Mouse (Mus musculus): ENCODE results near the gene Ephb2.

Ephb2 gene

DNA sequence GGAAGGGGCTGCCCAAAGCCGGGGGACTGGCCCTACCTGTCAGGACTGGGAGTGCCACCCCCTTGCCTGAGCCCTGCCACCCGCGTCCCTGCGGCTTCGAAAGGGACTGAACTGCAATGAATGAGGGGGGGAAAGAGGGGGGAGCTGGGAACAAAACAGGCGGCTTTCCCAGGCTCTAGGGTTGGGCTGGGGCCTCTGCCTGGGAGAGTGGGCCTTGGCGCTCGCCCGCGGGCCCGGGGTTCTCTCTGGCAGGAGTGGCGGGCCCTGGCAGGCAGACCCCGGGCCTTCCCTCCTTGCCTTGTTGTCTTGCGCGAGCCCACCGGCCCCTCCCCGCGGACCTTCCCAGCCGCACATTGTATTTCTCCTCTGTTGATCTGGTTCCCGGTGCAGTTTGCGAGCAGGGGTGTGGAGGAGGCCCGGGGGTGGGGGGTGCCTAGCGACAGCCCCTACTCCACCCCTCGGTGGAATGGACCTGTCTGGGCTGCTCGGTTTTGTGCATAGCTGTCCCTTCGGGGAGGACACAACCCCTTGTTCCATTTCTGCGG is 671 bp upstream of the Ephb2 start:
- in situ Hi-C loops (cut with MboI, MseI): no loop called here

DNA sequence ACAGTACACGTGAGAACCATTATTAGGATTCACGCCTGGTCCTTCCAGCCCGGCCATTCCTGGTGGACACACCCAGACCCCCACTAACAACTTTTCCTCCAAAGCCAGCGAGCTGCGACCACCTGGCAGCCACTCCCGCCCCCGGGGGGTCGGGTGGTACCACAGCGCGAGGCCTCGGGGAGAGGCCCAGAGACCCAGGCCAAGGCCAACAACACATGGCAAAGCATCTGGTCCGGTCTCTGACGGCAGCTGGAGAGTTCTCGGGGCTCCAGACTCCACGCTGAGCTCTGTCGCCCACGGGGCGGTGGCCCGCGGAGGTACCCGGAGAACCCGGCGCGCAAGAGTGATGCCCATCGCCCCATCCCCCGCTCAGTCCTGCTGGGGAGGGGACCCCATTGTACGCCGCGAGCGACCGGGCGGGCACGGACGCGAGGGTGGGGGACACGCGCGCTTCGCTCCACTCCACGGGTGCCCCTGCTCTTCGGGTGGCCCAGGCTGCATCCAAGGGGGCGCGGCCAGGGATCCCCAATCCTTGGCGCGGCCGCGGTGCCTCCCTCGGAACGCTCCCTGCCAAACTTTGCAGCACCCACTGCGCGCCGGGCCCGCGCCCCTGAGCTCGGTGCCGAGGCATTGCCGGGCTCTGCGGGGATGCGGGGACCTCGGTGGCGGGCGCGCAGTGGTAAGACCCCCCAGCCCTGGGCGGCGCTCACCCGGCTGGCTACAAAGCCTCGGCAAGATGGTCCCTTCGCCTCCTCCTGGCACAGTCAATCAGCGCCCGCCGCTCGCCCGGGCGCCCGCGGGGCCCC is 770 bp downstream of the Ephb2 start:
- in situ Hi-C loops (cut with MboI, MseI): no loop called here

DNA sequence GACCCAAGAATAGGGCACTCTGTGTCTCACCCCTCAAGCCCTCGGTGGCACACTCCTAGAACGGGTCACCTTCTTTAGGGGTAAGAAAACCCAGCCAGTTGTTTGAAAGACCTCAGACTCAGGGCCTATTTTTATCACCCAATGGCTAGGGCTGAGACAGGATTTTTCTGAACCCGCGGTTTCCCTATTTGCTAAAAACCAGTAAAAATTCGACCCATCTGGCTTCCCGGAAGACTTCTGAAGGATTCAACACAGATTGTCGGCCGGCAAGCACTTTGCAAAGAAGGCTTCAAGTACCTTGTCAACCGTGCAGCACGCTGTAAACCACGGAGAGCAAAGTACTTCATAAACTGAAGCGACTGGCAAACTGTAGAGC is 1.4 kb downstream of the Ephb2 start:
- in situ Hi-C loops (cut with MboI, MseI): no loop called here

DNA sequence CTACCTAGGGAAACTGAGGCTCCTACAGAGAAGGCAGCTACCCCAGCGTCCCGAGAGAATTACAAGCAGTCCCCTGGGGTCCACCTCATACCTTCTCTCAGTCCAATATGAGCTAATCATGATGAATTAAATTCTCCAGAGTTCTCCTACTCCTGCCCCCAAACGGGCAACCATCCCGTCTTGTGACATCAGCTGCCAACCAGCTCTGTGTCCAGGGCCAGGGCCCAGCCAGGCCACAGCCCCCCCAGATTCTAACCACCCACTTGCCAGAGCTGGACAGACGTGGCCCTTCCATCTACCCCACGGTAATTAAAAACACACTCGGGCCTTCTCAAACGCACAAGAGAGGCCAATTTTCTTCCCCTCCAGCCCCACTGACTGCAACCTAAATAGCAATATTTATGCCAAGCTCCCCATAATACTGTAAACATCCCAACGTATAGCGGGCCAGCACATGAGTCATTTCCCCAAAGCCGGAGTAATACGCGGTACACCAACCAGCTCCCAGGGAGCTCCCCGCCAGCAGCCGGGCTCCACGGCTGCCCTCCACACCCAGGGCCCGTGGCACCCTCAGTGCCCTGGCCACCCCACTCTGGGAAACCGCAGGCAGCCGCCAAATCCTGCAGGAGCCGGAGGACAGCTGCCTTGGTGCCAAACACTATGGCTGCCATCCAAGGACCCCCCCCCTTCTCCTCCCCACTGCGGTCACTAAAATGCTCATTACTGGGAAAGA is 2.0 kb downstream of the Ephb2 start:
- in situ Hi-C loops (cut with MboI, MseI): no loop called here

DNA sequence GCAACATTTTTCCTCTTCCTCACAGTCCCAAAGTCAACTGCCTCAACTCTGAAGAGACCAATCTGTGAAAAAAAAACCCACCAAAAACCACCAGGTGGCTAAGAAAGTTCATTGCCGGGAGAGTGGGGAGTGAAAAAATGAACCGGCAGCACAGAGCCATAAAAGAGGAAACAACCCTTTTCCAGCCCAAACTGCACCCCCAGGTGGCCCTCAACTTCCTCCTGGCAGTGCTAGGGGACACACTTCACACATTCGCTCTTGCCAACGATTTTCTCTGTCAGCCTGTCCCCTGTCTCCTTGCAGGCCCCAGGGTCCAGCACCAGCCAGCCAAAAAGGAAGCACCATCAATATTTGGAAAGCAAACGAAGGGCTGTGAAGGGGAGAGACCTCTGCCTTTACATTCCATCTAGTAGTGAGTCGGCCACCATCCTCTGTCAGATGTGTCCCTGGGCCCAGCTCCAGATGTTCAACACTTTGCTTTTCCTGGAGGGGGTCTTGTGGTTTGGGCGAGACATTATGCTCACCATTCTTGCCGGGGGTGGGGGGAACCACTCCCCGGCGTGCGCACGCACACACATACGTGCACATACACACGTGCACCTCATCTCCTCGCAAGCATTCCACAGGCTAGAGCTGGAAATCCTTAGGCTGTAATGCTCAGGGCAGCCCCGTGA is 3.1 kb downstream of the Ephb2 start:
- in situ Hi-C loops (cut with MboI, MseI): no loop called here

DNA sequence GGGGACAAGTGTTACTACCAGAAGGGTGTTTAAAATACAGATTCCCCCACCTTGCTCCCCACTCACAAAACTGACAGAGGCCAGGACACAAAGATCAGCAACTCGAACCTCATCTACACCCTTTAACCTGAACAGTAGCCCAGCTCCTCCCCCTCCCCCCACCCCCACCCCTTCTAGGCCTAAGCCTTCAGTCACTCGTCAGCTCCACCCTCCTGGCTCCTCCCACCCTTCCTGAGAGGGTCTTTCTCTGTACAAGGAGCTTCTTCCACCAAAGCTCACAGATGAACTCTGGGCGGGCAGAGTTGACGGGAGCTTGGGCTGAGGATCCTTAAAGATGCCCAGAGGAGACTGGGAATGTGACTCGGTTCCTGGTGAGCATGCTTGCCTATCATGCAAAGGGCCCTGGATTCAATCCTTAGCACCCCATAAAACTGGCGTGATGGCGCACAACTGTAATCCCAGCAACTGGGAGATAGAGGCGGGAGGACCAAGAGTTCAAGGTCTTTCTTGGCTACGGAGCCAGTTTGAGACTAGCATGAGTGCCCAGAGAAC is 5.4 kb downstream of the Ephb2 start:
- in situ Hi-C loops (cut with MboI, MseI): no loop called here

DNA sequence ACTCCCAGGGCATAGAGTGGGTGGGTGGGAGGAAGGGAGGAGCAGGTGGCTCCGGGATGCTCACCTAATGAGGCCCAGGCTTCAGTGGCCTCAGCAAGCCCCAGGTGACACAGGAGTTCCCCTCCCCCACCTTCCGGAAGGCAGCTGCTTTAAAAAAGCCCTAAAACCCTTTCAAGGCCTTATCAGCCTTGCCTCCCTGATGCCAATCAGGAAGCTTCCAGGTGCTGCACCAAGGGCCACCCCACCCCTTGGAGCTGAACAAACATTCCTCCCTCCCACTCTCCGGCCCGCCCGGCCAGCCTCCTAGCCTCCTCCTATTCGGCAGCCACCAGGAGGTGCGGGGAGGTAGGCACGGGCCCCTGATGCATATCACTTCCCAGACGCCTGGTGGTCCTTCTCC is 6.0 kb downstream of the Ephb2 start:
- in situ Hi-C loops (cut with MboI, MseI): no loop called here

DNA sequence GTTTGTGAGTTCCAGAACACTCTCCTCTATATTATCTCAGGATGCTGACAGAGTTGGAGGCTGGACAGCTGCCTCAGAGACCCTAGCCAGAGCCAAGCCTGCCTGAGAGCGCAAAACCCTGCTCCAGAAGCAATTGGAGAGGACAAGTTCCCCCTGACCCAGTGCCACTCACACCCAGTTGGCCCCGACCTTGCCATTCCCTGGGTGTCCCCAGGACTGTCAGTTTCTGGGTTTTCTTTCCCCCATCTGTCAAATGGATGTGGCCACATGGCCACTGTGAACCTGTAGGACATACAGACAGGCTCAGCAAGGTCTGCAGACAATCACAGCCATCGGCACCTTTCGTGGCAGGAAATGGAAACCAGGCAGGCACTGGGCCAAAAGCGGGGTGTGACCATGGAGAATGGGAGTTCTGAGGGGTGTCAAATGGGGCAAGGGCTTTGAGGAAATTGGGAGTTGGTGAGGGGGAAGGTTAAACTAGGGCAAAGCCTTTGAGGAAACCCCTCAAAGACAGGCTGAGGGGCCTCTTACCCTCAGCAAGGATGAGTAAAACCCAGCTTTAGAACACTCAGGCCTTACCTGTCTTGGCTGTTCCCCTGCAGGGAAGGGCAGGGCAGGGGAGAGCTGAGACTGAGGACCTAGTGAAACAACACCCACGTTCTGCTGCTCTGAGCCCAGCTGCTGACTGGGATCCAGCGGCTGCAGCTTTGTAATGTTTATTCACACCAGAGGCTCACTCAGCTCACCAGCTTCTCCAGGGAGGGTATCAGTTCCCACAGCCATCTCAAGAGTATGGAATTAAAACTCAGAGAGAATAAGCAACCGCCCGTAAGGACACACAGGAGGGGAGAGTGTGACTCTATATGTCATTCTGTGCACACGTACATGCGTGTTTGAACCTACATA is 6.9 kb downstream of the Ephb2 start:
- in situ Hi-C loops (cut with MboI, MseI): no loop called here

DNA sequence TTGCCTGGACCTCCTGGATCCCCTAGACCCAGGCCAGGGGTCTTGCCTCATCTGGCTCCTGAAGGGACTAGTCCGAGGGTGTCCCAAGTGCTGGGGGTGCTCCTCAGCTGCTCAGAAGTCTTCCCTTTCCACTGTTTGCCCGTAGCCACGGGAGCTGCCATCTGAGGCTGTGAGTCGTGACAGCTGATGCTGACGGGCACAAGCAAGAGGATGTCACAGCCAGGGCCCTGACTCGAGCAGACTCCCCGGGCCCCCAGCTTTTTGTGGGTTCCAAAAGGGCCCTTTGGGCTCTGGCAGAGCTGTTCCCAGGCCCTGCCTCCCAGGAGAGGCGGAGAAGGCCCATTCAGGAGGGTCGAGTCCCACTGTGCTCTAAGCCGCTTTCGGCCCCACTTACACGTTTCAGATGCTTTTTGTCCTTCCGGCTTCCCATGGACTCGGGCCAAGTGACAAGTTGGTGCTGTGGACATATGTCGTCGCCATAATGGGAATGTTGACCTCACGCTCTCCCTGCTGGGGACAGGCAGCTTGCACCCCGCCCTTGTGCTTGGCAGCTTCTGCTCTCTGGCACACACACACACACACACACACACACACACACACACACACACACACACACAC is 10.7 kb downstream of the Ephb2 start:
- in situ Hi-C loops (cut with MboI, MseI): no loop called here

DNA sequence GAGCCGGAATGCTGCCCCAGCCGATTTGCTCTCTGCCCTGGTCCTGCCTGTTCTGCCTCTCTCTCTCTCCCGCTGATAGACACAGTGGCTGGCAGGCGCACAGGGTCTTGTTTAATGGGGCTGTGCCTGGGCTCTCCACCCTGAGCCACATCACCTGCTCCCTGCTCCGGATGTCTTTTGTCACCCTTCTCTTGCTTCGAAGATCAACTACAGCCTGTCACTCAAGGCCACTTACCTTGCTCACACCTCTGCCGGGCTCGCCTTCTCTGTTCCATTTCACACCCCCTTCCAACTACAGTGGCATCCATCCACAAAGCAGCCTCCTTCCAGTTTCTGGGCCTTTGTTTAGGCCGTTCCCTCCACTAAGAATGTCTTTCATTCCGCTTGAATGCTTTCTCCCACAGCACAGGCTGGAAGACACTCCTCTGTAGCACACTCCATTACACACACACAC is 15.7 kb downstream of the Ephb2 start:
- in situ Hi-C loops (cut with MboI, MseI): no loop called here

DNA sequence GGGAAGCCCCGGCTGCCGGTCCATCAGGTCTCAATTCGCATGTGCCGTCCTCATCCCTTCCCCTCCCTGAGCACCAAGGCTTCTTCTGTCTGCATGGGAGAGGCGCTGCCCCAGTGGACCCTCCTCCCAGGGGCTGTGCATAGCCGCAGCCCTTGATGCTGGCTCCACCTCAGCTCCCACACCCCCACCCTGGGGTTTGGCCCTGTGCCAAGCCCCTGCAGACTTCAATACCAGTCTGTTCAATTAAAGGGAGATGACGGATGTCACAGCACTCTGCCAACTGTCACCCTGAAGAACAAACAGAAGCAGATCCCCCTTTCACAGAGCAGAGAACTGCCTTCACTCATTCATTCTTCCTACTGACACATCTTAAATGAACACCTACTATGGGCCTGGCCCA is 19.1 kb downstream of the Ephb2 start:
- in situ Hi-C loops (cut with MboI, MseI): no loop called here

DNA sequence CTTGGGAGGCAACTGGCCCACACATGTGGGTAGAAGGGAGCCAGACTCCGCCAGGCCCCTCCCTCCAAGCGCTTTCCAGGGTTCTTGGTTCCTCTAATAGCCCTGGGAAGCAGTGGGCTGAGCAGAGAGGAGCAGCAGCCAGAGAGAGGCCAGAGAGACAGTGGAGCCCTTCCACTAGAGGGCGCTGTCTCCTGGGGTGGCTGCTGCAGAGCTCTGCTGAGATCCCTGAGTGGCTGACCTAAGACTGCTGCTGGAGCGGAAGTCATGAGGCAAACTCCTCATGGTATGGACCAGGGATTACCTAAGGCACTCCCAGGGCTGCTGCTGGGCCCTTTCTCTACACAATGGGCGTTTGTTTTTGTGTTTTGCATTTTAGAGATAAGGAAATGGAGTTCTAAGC is 20.4 kb downstream of the Ephb2 start:
- in situ Hi-C loops (cut with MboI, MseI): no loop called here

DNA sequence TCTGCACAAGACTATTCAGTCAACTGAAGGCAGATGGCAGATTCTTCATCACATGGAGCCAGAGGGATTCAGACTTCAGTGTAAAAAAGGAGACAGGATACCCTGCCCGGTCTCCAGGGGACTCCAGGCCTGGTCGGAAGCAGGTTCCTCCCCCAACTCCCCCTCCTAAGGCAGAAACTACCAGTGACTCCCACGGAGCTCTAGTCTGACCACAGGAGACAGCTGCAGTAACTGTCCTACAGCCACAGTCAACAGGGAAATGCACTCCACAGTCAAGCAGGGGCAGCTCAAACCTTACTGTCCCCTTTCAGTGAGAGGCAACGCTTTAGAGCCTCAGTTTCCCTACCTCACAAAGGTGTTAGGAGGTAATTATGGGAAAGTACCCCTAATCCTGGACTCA is 23.2 kb downstream of the Ephb2 start:
- in situ Hi-C loops (cut with MboI, MseI): no loop called here

DNA sequence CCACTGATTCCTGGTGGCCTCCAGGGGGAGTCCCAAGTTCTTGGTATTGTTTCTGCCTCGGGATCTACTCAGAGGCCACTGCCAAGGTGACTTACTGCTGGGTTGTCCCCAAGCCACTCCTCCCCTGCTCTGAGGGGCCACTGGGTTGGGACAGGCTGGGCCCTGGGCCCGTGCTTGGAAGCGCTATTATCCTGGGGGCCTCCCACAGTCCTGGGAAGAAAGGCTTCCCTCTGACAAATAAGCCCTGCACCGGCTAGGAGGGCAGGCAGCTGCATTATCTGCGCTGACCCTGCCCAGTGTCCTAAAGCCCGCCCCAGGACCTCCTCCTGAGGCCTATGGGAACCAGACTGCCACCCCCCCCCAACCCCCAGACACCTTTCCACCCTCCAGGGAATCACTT is 24.2 kb downstream of the Ephb2 start:
- in situ Hi-C loops (cut with MboI, MseI): no loop called here

DNA sequence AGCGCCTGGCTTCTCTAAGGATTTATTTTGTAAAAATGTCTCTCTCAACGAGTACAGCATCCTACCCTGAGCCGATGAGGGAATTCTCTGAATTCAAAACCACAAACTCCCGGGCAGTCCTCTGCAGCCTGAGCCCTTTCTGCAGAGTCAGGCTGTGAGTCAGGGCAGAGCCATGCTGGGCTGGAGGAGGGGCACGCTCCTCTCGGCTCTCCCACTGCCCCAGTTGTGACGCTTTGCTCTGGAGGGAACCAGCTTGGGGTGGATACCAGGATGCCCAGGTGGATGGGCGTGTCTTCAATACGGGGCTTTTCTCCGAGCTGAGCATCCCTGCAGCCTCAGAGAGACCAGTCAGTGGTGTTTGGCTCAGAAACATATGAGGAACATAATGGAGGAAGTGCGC is 27.3 kb downstream of the Ephb2 start:
- in situ Hi-C loops (cut with MboI, MseI): no loop called here

DNA sequence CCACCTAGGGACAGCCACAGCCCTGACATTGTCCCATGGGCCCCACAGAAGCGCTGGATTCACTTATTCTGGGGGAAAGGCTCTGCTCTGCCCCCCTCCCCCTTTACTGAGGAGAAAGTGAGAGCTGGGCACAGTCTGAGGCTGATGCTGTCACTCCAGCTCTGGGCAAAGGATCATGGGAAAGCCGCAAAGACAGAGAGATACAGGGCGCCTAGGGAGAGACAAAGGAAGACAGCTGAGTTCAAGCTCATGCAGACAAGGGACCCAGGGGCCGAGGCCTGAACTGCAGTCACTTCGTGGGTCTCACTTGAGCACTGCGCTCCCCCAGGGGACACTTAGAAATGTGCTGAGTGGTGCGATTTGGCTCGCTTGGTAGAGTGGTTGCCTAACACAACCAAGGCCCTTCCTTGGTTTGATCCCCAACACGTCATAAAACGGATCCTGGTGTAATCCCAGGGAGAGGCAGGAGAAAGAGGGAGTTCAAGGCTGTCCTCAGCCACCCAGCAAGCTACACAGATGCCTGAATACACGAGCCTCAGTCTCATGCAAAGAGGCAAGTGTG is 28.3 kb downstream of the Ephb2 start:
- in situ Hi-C loops (cut with MboI, MseI): no loop called here

DNA sequence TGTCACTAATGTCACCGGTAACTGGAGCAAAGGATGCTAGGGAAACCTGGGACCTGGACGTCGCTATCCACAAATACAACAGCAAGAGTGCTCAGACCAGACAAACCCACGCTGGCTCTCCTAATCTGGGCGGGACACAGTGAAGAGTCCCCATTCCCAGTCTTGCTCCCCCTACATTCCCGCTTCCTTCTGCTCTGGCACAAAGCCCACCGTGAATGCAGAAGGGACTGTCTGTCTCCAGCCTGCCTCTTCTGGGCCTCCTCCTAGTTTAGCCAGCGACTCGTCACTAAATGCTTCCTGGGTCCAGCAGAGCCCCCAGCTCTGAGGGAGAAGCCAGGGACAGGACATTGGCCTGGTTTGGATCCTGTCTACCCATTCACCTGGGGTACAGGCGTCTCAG is 29.5 kb downstream of the Ephb2 start:
- in situ Hi-C loops (cut with MboI, MseI): no loop called here

DNA sequence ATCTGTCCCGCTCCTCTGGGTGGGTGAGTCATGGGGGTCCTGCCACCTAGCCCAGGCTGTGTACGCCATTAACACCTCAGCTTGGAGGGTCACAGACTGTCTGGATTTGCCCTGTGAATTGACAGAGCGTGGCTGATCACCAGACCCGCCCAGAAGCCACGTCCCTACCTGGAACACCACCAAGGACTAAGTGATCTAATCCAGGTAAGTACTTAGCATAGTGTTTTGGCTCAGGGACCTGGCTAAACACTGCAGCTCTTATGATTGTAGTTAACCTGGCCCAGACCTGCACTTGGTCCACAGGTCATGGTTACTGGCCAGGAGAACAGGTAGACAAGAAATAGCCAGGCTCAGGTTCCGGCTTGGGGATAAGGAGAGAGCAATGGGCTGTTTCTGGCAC is 31.4 kb downstream of the Ephb2 start:
- in situ Hi-C loops (cut with MboI, MseI): no loop called here

DNA sequence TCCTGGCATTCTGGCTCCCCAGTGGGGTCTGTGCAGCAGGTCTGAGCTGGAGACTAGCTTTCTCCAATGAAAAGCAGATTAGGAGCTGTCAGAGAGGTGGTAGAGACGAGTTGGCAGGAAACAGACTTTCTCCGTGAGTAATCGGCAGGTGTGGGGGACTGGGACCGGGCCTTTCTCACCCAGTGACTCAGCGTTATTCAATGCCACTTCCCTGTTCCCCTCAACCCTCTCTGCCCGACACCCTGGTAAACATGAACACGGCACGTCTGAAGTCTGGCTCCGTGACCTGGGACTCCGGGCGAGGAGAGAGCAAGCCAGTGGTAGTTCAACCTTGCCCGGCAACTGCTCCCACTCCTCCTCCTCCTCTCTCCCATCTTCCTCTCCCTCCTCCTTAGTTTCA is 33.3 kb downstream of the Ephb2 start:
- in situ Hi-C loops (cut with MboI, MseI): no loop called here

DNA sequence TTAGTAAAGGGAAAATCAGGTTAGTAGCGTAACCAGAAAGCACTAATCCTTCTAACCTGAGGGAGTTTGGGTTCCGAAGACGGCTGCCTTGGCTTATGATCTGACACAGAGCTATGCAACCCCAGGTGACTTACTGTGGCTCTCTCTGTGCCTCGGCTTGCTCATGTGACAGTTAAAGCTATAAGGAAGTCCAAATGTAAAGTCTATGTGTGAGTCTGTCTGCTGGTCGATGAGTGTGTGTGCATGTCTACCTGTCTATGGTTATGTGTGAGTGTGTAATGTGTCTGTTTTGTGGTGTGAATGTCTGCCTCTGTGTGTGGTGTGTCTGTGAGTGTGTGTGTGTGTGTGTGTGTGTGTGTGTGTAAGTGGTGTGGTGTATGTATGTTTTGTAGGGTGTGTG is 33.8 kb downstream of the Ephb2 start:
- in situ Hi-C loops (cut with MboI, MseI): no loop called here

Measured in T-helper 1 cell (primary cell).